Mouse (Mus musculus): ENCODE results near the gene Slc35c1. TPM values are rescaled to one million over a fixed set of nuclear protein-coding genes. Genes with fewer than 3 reads are reported as not detected.

Slc35c1 gene
- total and polyA plus RNA-seq, 2 experiments = 3.0 to 26.0 TPM

- Histone ChIP-seq H3K9ac (ENCODE audit: low read depth, low read length) (no peak overlapping the region), H3K27ac (replicated peaks; ENCODE audit: insufficient read depth, low read depth, low read length) (no peak overlapping the region), H3K27me3 (ENCODE audit: control insufficient read depth, insufficient read depth, low read length) (peaks cover 2% of the 10 kb centered on the region; the same call in 1 of the 2 replicates), H3K79me2 (ENCODE audit: control insufficient read depth, insufficient read depth, low read length) (no peaks in the 10 kb centered on the region), H3K36me3 (ENCODE audit: control insufficient read depth, insufficient read depth, low read length) (peaks cover 21% of the 10 kb centered on the region), H3K4me3 (ENCODE audit: insufficient read depth, low read depth, low read length) (no peak overlapping the region), H3K4me1 (ENCODE audit: control insufficient read depth, insufficient read depth, low read length) (peaks cover 3% of the 10 kb centered on the region; the same call in 1 of the 2 replicates)
- no peak for DNase-seq (ENCODE audit: extremely low read depth, low read depth, low spot score)
- 92% methylated on average over 6 of the region's 6 CpGs for WGBS
- TF ChIP-seq POLR2A (IDR thresholded peaks at IDR 0.05; ENCODE audit: extremely low read depth, insufficient read depth, low read length) (no peak), CTCF (IDR thresholded peaks at IDR 0.05; ENCODE audit: low read depth, low read length) (no peak)
These were observed 55.6 kb downstream of the Slc35c1 start for GRCm38 (mm10) chr2:92404737-92405136.

GRCm38 (mm10) chr2:92403776-92404319 lies 56.5 kb downstream of the Slc35c1 start:
- no peaks in the 10 kb centered on the region for H3K79me2 ChIP-seq (ENCODE audit: control insufficient read depth, insufficient read depth, low read length)
- WGBS = 95% methylated on average over 5 of the region's 5 CpGs
- no peak overlapping the region for H3K9ac ChIP-seq (ENCODE audit: low read depth, low read length)
- no peak overlapping the region for H3K27ac ChIP-seq (replicated peaks; ENCODE audit: insufficient read depth, low read depth, low read length)
- peaks cover 14% of the 10 kb centered on the region for H3K36me3 ChIP-seq (ENCODE audit: control insufficient read depth, insufficient read depth, low read length)
- H3K4me3 ChIP-seq (ENCODE audit: insufficient read depth, low read depth, low read length) = no peak overlapping the region
- DNase-seq (ENCODE audit: extremely low read depth, low read depth, low spot score) = no peak
- TF ChIP-seq POLR2A (IDR thresholded peaks at IDR 0.05; ENCODE audit: extremely low read depth, insufficient read depth, low read length) (no peak), CTCF (IDR thresholded peaks at IDR 0.05; ENCODE audit: low read depth, low read length) (no peak)
- peaks cover 2% of the 10 kb centered on the region; the same call in 1 of the 2 replicates for H3K27me3 ChIP-seq (ENCODE audit: control insufficient read depth, insufficient read depth, low read length)
- peaks cover 3% of the 10 kb centered on the region; the same call in 1 of the 2 replicates for H3K4me1 ChIP-seq (ENCODE audit: control insufficient read depth, insufficient read depth, low read length)

Other genes starting within 250 kb of the Slc35c1 start
- 95.5 and 97.7 TPM in 2 replicates for gene Pex16, start 85.9 kb downstream of the Slc35c1 start, total RNA-seq (2014; rRNA removed)
- 164 and 196 TPM in 2 replicates for gene Pex16, start 85.9 kb downstream of the Slc35c1 start, polyA plus RNA-seq (2012; rRNA removed)
- 0.37 and 0.74 TPM in 2 replicates for gene Large2, start 85.7 kb downstream of the Slc35c1 start, total RNA-seq (2014; rRNA removed)
- gene Large2, start 85.7 kb downstream of the Slc35c1 start, polyA plus RNA-seq (2012; rRNA removed) = 0.88 and 1.7 TPM in 2 replicates
- 1.3 and 2.0 TPM in 2 replicates for gene 1700029I15Rik, start 78.0 kb downstream of the Slc35c1 start, total RNA-seq (2014; rRNA removed)
- gene 1700029I15Rik, start 78.0 kb downstream of the Slc35c1 start, polyA plus RNA-seq (2012; rRNA removed) = 3.3 and 5.6 TPM in 2 replicates
- gene Mapk8ip1, start 59.3 kb downstream of the Slc35c1 start, total RNA-seq (2014; rRNA removed) = 0.65 and 1.0 TPM in 2 replicates
- gene Mapk8ip1, start 59.3 kb downstream of the Slc35c1 start, polyA plus RNA-seq (2012; rRNA removed) = 1.3 and 1.6 TPM in 2 replicates
- gene Cry2, start 26.5 kb downstream of the Slc35c1 start, total RNA-seq (2014; rRNA removed) = 20.5 and 22.4 TPM in 2 replicates
- gene Cry2, start 26.5 kb downstream of the Slc35c1 start, polyA plus RNA-seq (2012; rRNA removed) = 17.1 and 21.9 TPM in 2 replicates
- gene Chst1, start 139.2 kb upstream of the Slc35c1 start, total RNA-seq (2014; rRNA removed) = 0.09 and 0.34 TPM in 2 replicates
- gene Chst1, start 139.2 kb upstream of the Slc35c1 start, polyA plus RNA-seq (2012; rRNA removed) = 0.18 and 0.27 TPM in 2 replicates

Measured in liver, adult 2 months (tissue).